Mouse (Mus musculus): ENCODE measurements at regions not wholly inside any gene's neighbourhood (a gene's known extent, or its start where the extent isn't known, plus 50 kb on each side); places are given as distances from the start of the nearest gene placed in this dataset.

DNA sequence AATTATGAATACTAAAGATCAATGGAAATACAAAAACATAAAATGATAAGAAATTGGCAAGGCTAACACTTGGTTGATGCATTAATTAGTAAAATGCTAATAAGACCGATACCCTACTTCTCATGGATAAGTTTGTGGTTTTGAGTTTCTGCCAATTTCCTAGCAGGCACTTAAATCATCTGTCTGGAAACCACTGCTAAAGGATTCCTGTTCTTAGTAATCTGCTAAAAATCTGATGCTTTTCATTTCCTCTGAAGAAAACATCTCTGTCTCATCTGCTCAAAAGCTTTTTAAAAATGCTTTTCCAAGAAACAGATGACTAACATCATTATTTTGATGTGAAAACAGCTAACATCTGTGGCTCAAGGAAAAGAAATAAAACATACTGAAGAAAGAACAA is 321.4 kb upstream of the Pcdh7 start:
- TF ChIP-seq CHD1 (IDR thresholded peaks at IDR 0.05; ENCODE audit: low read depth, low read length) (no peak), MAX (IDR thresholded peaks at IDR 0.05; ENCODE audit: low read length) (no peak), NELFE (IDR thresholded peaks at IDR 0.05; ENCODE audit: low read depth, low read length) (no peak), SIN3A (IDR thresholded peaks at IDR 0.05; ENCODE audit: low read length) (no peak), MYB (IDR thresholded peaks at IDR 0.05; ENCODE audit: low read depth, low read length) (no peak), GATA1 (IDR thresholded peaks at IDR 0.05; ENCODE audit: low read depth, low read length) (no peak), EP300 (IDR thresholded peaks at IDR 0.05; ENCODE audit: low read depth in 1 of 2, low read length in 2 of 2) (no peak), E2F4 (IDR thresholded peaks at IDR 0.05; ENCODE audit: borderline replicate concordance, low read depth, low read length) (no peak), TCF12 (IDR thresholded peaks at IDR 0.05; ENCODE audit: low read depth, low read length) (no peak), CTCF (IDR thresholded peaks at IDR 0.05 in 2 of 3, conservative IDR thresholded peaks at IDR 0.05 in 1 of 3; ENCODE audit: control insufficient read depth in 1 of 3, insufficient read depth in 1 of 3, low read depth in 2 of 3, low read length in 3 of 3, poor library complexity in 1 of 3, severe bottlenecking in 1 of 3) (no peak), POLR2A (IDR thresholded peaks at IDR 0.05; ENCODE audit: control insufficient read depth in 1 of 2, insufficient read depth in 1 of 2, low read depth in 1 of 2, low read length in 2 of 2, poor library complexity in 1 of 2) (no peak), HCFC1 (IDR thresholded peaks at IDR 0.05; ENCODE audit: low read depth, low read length) (no peak), ZKSCAN1 (IDR thresholded peaks at IDR 0.05; ENCODE audit: low read depth, low read length) (no peak)
